Mouse (Mus musculus): ENCODE results near the gene Fbll1.

- TF ChIP-seq POLR2A (IDR thresholded peaks at IDR 0.05; ENCODE audit: low read depth, low read length) (no peak), CTCF (IDR thresholded peaks at IDR 0.05; ENCODE audit: borderline replicate concordance, insufficient read depth, low read length) (no peak)
Observed at GRCm38 (mm10) chr11:35783038-35783437, 15.6 kb downstream of the Fbll1 start.
